Comparison of ENCODE assay signal across 9 mouse cellular contexts in genomic region chr10:43043351-43044209, GRCm38 (mm10).
DNase-seq lines count a peak whose midpoint lies in the region; ATAC-seq and TF ChIP-seq lines count a peak whose summit lies in the region.
"Had no signal": no experiment of that assay in that cellular context is flagged by ENCODE, and none has a peak within 500 bp of the region (broad histone marks: within the 10 kb centered on the region; RNA-seq: fewer than 3 reads in every experiment).

No protein-coding gene starts in this region.

- TF ChIP-seq CTCF in kidney, postnatal 0 days (IDR thresholded peaks at IDR 0.05; ENCODE audit: low read depth) = no peak

- 29% methylated on average over 7 of the region's 7 CpGs for WGBS in kidney, postnatal 0 days
- WGBS in forebrain, embryonic 12.5 days = 19% methylated on average over 7 of the region's 7 CpGs
- WGBS in hindbrain, embryonic 14.5 days = 15% methylated on average over 7 of the region's 7 CpGs
- 16% methylated on average over 7 of the region's 7 CpGs for WGBS in neural tube, embryonic 12.5 days

- no peak for ATAC-seq in kidney, postnatal 0 days (replicated peaks; ENCODE audit: low FRiP score, low read depth)
- peak; percentile 89 for ATAC-seq in forebrain, embryonic 12.5 days (ENCODE audit: low FRiP score)
- peak; percentile 74 for ATAC-seq in hindbrain, embryonic 14.5 days (ENCODE audit: low FRiP score)
- ATAC-seq in neural tube, embryonic 12.5 days (ENCODE audit: low FRiP score, low read depth) = peak; percentile 81

- no peak overlapping the region for H3K9ac ChIP-seq in kidney, postnatal 0 days (ENCODE audit: low read depth, low read length)
- H3K9ac ChIP-seq in forebrain, embryonic 12.5 days = no peak overlapping the region
- H3K9ac ChIP-seq in hindbrain, embryonic 14.5 days = 0 out of 2 replicates have a peak overlapping the region, but pooled peaks have one; percentile 4
- H3K9ac ChIP-seq in neural tube, embryonic 12.5 days = no peak overlapping the region

- H3K36me3 ChIP-seq in kidney, postnatal 0 days (ENCODE audit: insufficient read depth, low read length) = no peaks in the 10 kb centered on the region
- no peaks in the 10 kb centered on the region for H3K36me3 ChIP-seq in forebrain, embryonic 12.5 days (replicated peaks)
- no peaks in the 10 kb centered on the region for H3K36me3 ChIP-seq in hindbrain, embryonic 14.5 days (replicated peaks; ENCODE audit: control insufficient read depth, insufficient read depth)
- H3K36me3 ChIP-seq in neural tube, embryonic 12.5 days = 0 out of 2 replicates have a peak, but pooled peaks cover 3% of the 10 kb centered on the region

- 0 out of 2 replicates have a peak, but pooled peaks cover 4% of the 10 kb centered on the region for H3K4me1 ChIP-seq in kidney, postnatal 0 days (replicated peaks; ENCODE audit: insufficient read depth, low read length)
- H3K4me1 ChIP-seq in forebrain, embryonic 12.5 days = peaks cover 26% of the 10 kb centered on the region
- H3K4me1 ChIP-seq in hindbrain, embryonic 14.5 days (replicated peaks; ENCODE audit: control insufficient read depth, insufficient read depth, low read length) = peaks cover 27% of the 10 kb centered on the region
- peaks cover 27% of the 10 kb centered on the region for H3K4me1 ChIP-seq in neural tube, embryonic 12.5 days

- H3K27ac ChIP-seq in kidney, postnatal 0 days = 0 out of 2 replicates have a peak overlapping the region, but pooled peaks have one; percentile 37
- H3K27ac ChIP-seq in forebrain, embryonic 12.5 days = peak overlapping the region; percentile 72
- H3K27ac ChIP-seq in hindbrain, embryonic 14.5 days = peak overlapping the region; percentile 69
- peak overlapping the region; percentile 66; the same call in 1 of the 2 replicates for H3K27ac ChIP-seq in neural tube, embryonic 12.5 days

- no peak overlapping the region for H3K4me3 ChIP-seq in kidney, postnatal 0 days (replicated peaks; ENCODE audit: low read depth, low read length)
- no peak overlapping the region for H3K4me3 ChIP-seq in forebrain, embryonic 12.5 days (replicated peaks)
- no peak overlapping the region for H3K4me3 ChIP-seq in hindbrain, embryonic 14.5 days (replicated peaks; ENCODE audit: low read length)
- no peak overlapping the region for H3K4me3 ChIP-seq in neural tube, embryonic 12.5 days

- H3K4me2 ChIP-seq in kidney, postnatal 0 days (ENCODE audit: low read length) = no peak overlapping the region
- H3K4me2 ChIP-seq in forebrain, embryonic 12.5 days = no peak overlapping the region
- no peak overlapping the region for H3K4me2 ChIP-seq in hindbrain, embryonic 14.5 days (replicated peaks)
- peak overlapping the region; percentile 25 for H3K4me2 ChIP-seq in neural tube, embryonic 12.5 days (replicated peaks)

- H3K27me3 ChIP-seq in kidney, postnatal 0 days (ENCODE audit: insufficient read depth, low read length) = no peaks in the 10 kb centered on the region
- 0 out of 2 replicates have a peak, but pooled peaks cover 3% of the 10 kb centered on the region for H3K27me3 ChIP-seq in forebrain, embryonic 12.5 days
- H3K27me3 ChIP-seq in hindbrain, embryonic 14.5 days (ENCODE audit: control insufficient read depth, insufficient read depth, low read length) = no peaks in the 10 kb centered on the region
- H3K27me3 ChIP-seq in neural tube, embryonic 12.5 days (replicated peaks) = 0 out of 2 replicates have a peak, but pooled peaks cover 3% of the 10 kb centered on the region

- H3K9me3 ChIP-seq in kidney, postnatal 0 days (replicated peaks; ENCODE audit: low read length) = no peaks in the 10 kb centered on the region
- peaks cover 3% of the 10 kb centered on the region; the same call in 1 of the 2 replicates for H3K9me3 ChIP-seq in forebrain, embryonic 12.5 days
- H3K9me3 ChIP-seq in hindbrain, embryonic 14.5 days (ENCODE audit: control insufficient read depth, low read length) = no peaks in the 10 kb centered on the region
- H3K9me3 ChIP-seq in neural tube, embryonic 12.5 days = no peaks in the 10 kb centered on the region

- no peak for DNase-seq in kidney, postnatal 0 days (ENCODE audit: low spot score)
- no peak for DNase-seq in kidney, adult 9 months
- no peak for DNase-seq in hindbrain, embryonic 14.5 days (ENCODE audit: low spot score)
- DNase-seq in cerebellum, postnatal 36 days = no peak
- DNase-seq in kidney, postnatal 14 days = no peak
- DNase-seq in urinary bladder, postnatal 10 days (ENCODE audit: low spot score) = no peak
- DNase-seq: cerebellum, adult 2 months had no signal
